Mouse (Mus musculus) stomach, postnatal 0 days (tissue): ENCODE results near the gene Rps11.

Experiments
- CTCF ChIP-seq: IDR thresholded peaks from 2 replicates; pipeline ENCODE4 v1.5.1; 2016; ENCODE audit warnings: antibody characterized with exemption, low read depth, mild to moderate bottlenecking, moderate library complexity
- EP300 ChIP-seq: optimal IDR thresholded peaks from 2 replicates; pipeline ENCODE3; 2016; ENCODE audit warnings: antibody characterized with exemption

DNA sequence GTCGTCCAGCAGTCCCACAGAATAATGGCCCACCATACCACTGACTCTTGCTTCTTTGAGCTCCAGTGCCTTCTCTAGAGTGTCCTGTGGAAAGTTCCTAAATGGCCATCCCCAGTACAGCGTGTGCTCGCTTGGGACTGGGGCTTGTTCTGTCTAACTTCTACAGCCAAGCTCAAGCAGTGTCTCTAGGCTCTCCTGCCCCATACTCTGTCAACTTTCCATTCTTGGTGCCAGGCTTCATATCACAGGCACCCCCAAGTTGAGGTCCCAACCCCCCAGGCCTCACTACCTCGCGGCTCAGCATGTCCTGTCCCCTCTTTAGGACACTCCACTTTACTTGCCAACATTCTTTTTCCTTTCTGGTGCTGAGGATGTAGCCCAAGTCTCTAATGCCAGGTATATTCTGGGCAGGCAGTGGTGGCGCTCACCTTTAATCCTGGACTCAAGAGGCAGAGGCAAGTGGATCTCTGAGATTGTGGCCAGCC, 36.1 kb upstream of the Rps11 start:
- no peak for TF ChIP-seq CTCF
- no peak for TF ChIP-seq EP300
